Mouse (Mus musculus) lung, embryonic 14.5 days (tissue): ENCODE measurements around the gene Ttn. TPM values are rescaled to one million over a fixed set of nuclear protein-coding genes. Genes with fewer than 3 reads are reported as not detected.
A peak's percentile ranks its signal among the peaks of the same experiment; 100 is the strongest.

Experiments
- ATAC-seq: fragments of 200-750 bp; cut with Nextera tagmentation; 2 replicates; pipeline ENCODE4 v1.8.0; 2017; ENCODE audit warnings: mild to moderate bottlenecking, moderate TSS enrichment, moderate library complexity; ENCODE audit not compliant: insufficient read depth
- DNase-seq: peaks from one replicate; pipeline ENCODE4 v3.0.0-alpha.2; 2015
- H3K27ac ChIP-seq: fragments of 300-500 bp; sonication (generic); 2 replicates; pipeline ENCODE4 v1.5.1; 2014; ENCODE audit warnings: low read depth, mild to moderate bottlenecking, moderate library complexity
- H3K27me3 ChIP-seq: fragments of 300-500 bp; sonication (generic); 2 replicates; pipeline ENCODE4 v1.6.1; 2014; ENCODE audit warnings: low read length, control low read depth; ENCODE audit not compliant: insufficient read depth
- H3K36me3 ChIP-seq: fragments of 300-500 bp; sonication (generic); 2 replicates; pipeline ENCODE4 v1.6.1; 2014; ENCODE audit warnings: control low read depth; ENCODE audit not compliant: insufficient read depth
- H3K4me1 ChIP-seq: fragments of 300-500 bp; sonication (generic); 2 replicates; pipeline ENCODE4 v1.6.1; 2014; ENCODE audit warnings: antibody characterized with exemption, control low read depth; ENCODE audit not compliant: insufficient read depth
- H3K4me2 ChIP-seq: fragments of 300-500 bp; sonication (generic); 2 replicates; pipeline ENCODE4 v1.6.1; 2014; ENCODE audit warnings: mild to moderate bottlenecking
- H3K4me3 ChIP-seq: fragments of 300-500 bp; sonication (generic); 2 replicates; pipeline ENCODE4 v1.5.1; 2014; ENCODE audit warnings: low read depth, low read length
- H3K9ac ChIP-seq: fragments of 300-500 bp; sonication (generic); 2 replicates; pipeline ENCODE4 v1.6.1; 2014
- H3K9me3 ChIP-seq: fragments of 300-500 bp; sonication (generic); 2 replicates; pipeline ENCODE4 v1.6.1; 2016; ENCODE audit warnings: low read depth, low read length, control low read depth
- CTCF ChIP-seq: IDR thresholded peaks from 2 replicates; pipeline ENCODE4 v1.5.1; 2016; ENCODE audit warnings: antibody characterized with exemption, low read depth
- WGBS: fragments of 180-500 bp; shearing (Covaris S2); extraction: QIAGEN DNeasy Blood & Tissue Kit; methylation state at CpG from one replicate; pipeline ENCODE4 v1.1.7; 2014; 5-methylcytosine and 5-hydroxymethylcytosine counted together
- polyA plus RNA-seq: library from polyadenylated mRNA; unstranded; fragments of >200 nt; fragmentation: Nextera tagmentation; extraction: Ambion mirVana; gene quantifications from 2 replicates; pipeline ENCODE4 v1.2.1, GENCODE M21; 2014

Gene Ttn
- polyA plus RNA-seq, 1 experiment from 2014 or later, result 0.63 TPM

DNA sequence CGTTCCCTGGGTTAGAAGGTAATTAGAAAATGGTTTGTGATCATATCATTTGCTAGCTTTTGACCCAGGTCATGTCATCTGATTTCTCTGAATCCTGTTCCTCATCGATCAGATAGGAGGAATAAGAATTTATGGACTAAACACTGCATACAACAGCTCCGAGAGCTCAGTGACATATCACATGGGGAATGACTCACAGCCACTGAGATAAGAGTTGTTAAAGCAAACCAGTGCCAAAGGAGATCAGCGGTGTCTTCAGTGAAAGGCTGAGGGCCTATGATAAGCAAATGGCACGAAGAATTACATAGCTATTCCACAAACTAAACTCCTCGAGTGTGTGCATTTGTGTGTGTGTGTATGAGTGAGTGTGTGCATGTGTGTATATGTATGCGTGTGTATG is 54.0 kb downstream of the Ttn start:
- no peak overlapping the region for H3K4me2 ChIP-seq
- no peak for ATAC-seq
- H3K9ac ChIP-seq, result no peak overlapping the region
- H3K4me3 ChIP-seq, result no peak overlapping the region
- H3K4me1 ChIP-seq, result no peaks in the 10 kb centered on the region
- TF ChIP-seq CTCF, result no peak
- H3K27me3 ChIP-seq, result no peaks in the 10 kb centered on the region
- H3K36me3 ChIP-seq, result no peaks in the 10 kb centered on the region
- DNase-seq, result no peak
- WGBS, result 50% methylated on average over 7 of the region's 7 CpGs
- H3K9me3 ChIP-seq, result no peaks in the 10 kb centered on the region
- H3K27ac ChIP-seq, result no peak overlapping the region

DNA sequence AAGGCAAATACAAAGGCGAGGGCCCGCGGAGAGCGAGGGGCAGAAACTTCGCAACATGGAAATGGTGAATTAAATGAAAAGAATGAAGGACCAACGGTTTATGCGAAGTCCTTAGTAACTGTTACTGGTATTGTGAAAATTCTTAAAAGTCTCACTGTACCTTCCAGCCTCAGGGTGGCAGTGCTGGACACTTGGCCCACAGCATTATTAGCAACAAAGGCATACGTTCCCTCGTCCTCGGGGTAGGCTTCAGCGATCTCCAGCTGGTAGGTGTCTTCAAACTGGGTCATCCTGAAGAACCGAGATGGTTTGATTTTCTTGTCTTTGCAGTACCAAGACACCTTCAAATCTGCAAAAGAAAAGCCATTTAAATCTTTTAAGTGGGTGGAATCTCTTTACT is 55.4 kb downstream of the Ttn start:
- ATAC-seq (no peak), DNase-seq (peak; percentile 40)
- Histone ChIP-seq H3K9me3 (no peaks in the 10 kb centered on the region), H3K4me2 (no peak overlapping the region), H3K27me3 (no peaks in the 10 kb centered on the region), H3K9ac (no peak overlapping the region), H3K4me1 (no peaks in the 10 kb centered on the region), H3K36me3 (no peaks in the 10 kb centered on the region), H3K27ac (no peak overlapping the region), H3K4me3 (no peak overlapping the region)
- TF ChIP-seq CTCF, result peak; percentile 34; the same call in 1 of the 2 replicates
- WGBS, result 60% methylated on average over 12 of the region's 12 CpGs

DNA sequence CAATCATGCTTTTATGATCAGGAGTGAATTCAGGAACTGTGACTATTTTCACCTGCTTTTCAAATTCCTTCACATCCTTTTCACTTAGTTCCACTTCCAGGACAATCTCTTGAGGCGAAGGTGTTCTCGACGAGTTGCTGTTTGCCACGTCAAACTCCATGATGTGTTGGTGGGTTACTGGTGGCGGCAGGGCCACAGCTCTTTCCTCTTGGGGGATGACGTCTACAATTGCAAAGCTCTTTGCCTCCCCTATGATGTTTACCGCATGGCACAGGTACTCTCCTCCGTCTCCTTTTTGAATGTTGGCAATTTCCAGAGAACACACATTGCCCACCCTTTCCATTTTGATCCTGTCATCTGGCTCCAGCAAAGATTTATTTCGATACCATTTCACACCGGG is 67.4 kb downstream of the Ttn start:
- H3K4me2 ChIP-seq, result no peak overlapping the region
- TF ChIP-seq CTCF, result no peak
- H3K4me3 ChIP-seq, result no peak overlapping the region
- WGBS, result 87% methylated on average over 10 of the region's 10 CpGs
- DNase-seq (no peak), ATAC-seq (no peak)
- H3K27me3 ChIP-seq, result no peaks in the 10 kb centered on the region
- no peaks in the 10 kb centered on the region for H3K4me1 ChIP-seq
- no peak overlapping the region for H3K27ac ChIP-seq
- no peaks in the 10 kb centered on the region for H3K36me3 ChIP-seq
- no peaks in the 10 kb centered on the region; the same call in 1 of the 2 replicates for H3K9me3 ChIP-seq
- no peak overlapping the region for H3K9ac ChIP-seq

DNA sequence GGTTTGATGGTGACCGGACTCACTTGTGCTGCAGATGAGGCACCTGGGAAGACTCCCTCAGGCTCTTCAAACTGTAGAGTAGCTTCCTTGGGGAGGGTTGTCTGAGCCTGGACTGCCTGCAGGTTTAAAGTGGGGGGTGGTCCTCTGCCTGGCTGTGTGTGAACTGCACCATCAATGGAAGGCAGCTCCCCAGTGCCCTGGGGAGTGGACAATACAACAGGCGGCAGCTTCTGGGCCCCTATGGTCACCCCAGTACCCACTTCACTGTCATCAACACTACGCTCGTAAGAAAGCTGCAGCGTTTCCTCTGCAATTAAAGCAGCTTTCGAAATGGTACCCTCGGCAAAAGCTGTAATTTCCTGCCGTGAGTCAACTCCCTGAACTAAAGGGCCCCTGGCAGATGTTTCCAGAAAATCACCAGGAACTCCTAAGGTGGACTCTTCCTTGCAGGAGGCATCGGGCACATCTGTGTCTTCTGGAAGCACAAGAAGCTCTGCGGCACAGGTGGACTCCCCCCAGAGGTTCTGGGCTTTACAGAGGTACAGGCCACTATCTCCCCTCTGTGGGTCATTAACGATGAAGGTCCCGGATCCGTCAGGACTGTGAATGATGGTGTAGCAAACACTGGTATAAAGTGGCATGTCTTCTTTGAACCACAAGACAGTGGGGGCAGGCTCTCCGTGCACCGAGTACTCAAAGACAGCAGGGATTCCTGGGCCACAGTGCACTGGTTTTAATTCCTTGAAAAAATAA is 73.5 kb downstream of the Ttn start:
- H3K4me3 ChIP-seq, result no peak overlapping the region
- H3K36me3 ChIP-seq, result no peaks in the 10 kb centered on the region
- WGBS, result 67% methylated on average over 15 of the region's 15 CpGs
- no peak for TF ChIP-seq CTCF
- H3K9ac ChIP-seq, result no peak overlapping the region
- DNase-seq (no peak), ATAC-seq (no peak)
- no peaks in the 10 kb centered on the region for H3K27me3 ChIP-seq
- H3K9me3 ChIP-seq, result no peaks in the 10 kb centered on the region
- H3K4me1 ChIP-seq, result no peaks in the 10 kb centered on the region
- no peak overlapping the region for H3K27ac ChIP-seq
- no peak overlapping the region for H3K4me2 ChIP-seq

DNA sequence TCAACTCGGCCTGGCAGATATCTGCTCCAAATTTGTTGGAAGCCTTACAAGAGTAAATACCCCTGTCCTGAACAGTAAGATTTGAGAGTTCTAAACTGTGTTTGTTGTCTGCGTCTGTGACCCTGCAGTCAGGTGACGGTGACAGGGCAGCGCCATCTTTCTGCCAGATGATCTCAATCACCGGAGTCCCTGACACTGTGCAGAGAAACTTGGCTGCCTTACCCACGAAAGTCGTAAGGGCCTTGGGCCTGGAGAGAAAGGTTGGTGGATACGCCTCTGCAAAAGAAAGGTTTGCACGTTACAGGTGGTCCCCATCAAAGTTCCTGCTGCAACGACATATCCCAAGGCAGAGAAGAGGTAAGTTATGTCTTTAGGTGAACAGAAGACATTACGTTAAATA is 79.0 kb downstream of the Ttn start:
- H3K4me1 ChIP-seq, result no peaks in the 10 kb centered on the region
- H3K9me3 ChIP-seq, result no peaks in the 10 kb centered on the region
- no peak overlapping the region for H3K9ac ChIP-seq
- H3K27ac ChIP-seq, result no peak overlapping the region
- WGBS, result 84% methylated on average over 11 of the region's 11 CpGs
- no peak overlapping the region for H3K4me2 ChIP-seq
- no peaks in the 10 kb centered on the region for H3K27me3 ChIP-seq
- no peak for TF ChIP-seq CTCF
- no peaks in the 10 kb centered on the region for H3K36me3 ChIP-seq
- no peak for ATAC-seq
- DNase-seq, result no peak
- no peak overlapping the region for H3K4me3 ChIP-seq

DNA sequence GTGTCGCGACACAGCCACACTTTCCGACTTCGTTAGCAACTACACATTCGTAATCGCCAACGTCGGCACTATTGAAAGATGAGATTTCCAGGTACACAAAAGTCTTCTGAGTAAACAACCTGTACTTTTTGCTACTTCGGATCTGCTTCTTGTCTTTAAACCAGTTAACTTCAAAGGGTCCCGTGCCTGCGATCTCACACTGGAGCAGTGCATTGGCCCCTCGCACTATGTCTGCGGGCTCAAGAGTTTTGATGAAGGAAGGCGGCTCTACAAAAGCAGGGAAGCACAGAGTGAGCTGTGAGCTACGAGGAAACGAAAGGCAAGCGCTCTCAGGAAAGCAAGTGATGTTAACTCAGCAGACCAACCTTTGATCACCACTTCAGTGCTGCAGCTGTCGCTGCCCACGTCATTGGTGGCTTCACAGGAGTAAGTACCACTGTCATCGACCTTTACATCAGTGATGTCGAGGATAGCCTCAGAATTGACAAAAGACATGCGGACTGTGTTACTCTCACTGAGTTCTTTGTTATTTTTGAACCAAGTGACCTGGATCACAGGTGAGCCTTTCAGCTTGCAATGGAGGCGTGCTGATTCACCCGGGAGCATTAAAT is 80.8 kb downstream of the Ttn start:
- Histone ChIP-seq H3K9me3 (no peaks in the 10 kb centered on the region), H3K36me3 (no peaks in the 10 kb centered on the region), H3K4me2 (no peak overlapping the region), H3K27ac (no peak overlapping the region), H3K9ac (no peak overlapping the region), H3K4me1 (no peaks in the 10 kb centered on the region), H3K27me3 (no peaks in the 10 kb centered on the region), H3K4me3 (no peak overlapping the region)
- no peak for TF ChIP-seq CTCF
- ATAC-seq, result no peak
- no peak for DNase-seq
- 80% methylated on average over 24 of the region's 24 CpGs for WGBS

DNA sequence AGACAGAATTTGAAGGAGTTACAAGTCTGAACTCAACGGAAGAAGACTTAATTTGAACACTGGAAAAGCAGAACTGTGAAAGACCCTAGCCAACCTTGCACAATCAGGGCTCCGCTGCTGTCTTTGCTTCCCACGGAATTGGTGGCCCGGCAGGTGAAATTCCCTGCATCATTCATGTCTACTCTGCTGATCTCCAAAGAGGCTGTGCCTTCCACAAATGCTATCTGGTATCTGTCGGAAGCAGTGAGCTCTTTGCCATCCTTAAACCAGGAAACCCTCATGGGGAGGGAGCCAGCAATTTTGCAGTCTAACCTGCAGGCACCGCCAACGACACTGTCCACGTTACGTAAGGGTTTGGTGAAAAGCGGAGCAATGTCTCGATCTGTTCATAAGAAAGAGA is 82.5 kb downstream of the Ttn start:
- H3K9ac ChIP-seq, result no peak overlapping the region
- H3K36me3 ChIP-seq, result no peaks in the 10 kb centered on the region
- ATAC-seq (no peak), DNase-seq (no peak)
- WGBS, result 92% methylated on average over 11 of the region's 11 CpGs
- no peak for TF ChIP-seq CTCF
- no peak overlapping the region for H3K4me3 ChIP-seq
- no peak overlapping the region for H3K27ac ChIP-seq
- no peaks in the 10 kb centered on the region for H3K27me3 ChIP-seq
- no peaks in the 10 kb centered on the region for H3K4me1 ChIP-seq
- H3K4me2 ChIP-seq, result no peak overlapping the region
- no peaks in the 10 kb centered on the region for H3K9me3 ChIP-seq
